Mouse (Mus musculus) liver, postnatal 0 days (tissue): Measurements from ENCODE around the gene S100a2.

Experiments
- CTCF ChIP-seq: sonication (generic); IDR thresholded peaks from 2 replicates; pipeline ENCODE4 v1.5.1; 2016; ENCODE audit warnings: antibody characterized with exemption, low read depth
- EP300 ChIP-seq: IDR thresholded peaks from 2 replicates; pipeline ENCODE4 v1.6.1; 2016; ENCODE audit warnings: antibody characterized with exemption, low read depth, mild to moderate bottlenecking

DNA sequence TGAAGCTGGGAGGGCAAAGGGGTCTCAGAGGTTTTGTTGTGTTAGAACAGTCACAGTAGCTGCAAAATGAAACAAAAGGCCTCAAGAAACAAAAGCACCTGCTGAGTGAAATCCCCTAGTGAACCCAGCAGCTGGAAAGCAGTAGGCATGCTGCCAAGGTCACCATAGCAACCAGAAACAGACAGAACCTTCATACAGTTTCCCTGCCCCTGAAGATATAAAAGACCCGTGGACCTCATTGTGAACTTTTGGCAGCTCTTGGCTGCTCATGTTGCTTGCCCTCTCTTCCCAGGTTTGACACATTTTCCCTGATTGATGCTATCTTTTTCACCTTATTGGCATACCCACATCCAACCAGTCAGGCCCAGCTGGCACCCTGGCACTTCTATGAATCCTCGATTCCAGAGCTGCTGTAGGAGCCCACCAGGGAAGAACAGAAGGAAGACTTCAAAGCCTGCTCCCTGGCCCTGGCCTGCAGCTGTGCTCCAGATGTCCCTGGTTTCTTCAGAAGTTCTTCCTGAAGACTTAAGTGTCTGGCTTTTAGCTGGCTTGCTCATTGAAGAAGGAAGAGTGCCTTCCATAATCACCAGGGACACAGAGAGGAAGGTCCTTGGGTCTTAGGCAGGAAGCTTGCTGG lies 33.5 kb downstream of the S100a2 start:
- TF ChIP-seq EP300 (no peak), CTCF (no peak)
